Mouse (Mus musculus) R1 (cell line): ENCODE data around the gene Hlcs.

Experiments
- DNase-seq: peaks from one replicate; pipeline ENCODE4 v3.0.0-alpha.2; 2018; ENCODE audit warnings: low read depth, low spot score

Hlcs gene

GRCm38 (mm10) chr16:94248721-94249120 lies 64.7 kb downstream of the Hlcs start:
- DNase-seq: no peak

DNA sequence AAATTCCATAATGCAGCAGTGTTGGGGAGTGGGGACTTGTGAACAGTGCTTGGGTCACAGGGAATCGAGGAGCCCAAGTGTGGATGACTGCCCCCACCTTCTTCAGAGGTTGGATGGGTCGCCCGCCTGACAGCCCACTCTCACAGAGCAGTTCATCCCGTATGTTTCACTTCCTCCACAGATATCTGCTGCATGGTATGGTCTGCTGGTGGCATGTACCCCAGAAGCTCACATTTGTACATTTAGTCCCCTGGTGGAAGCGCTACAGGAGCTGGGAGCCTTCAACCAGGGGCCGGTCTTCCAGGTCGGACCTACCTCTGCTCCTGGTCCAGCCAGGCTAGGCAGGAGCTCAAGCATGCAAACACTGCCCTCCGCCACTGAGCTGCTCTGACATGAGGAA lies 66.4 kb downstream of the Hlcs start:
- no peak for DNase-seq

- DNase-seq: no peak
Measured at GRCm38 (mm10) chr16:94246058-94246784, 67.2 kb downstream of the Hlcs start.

DNA sequence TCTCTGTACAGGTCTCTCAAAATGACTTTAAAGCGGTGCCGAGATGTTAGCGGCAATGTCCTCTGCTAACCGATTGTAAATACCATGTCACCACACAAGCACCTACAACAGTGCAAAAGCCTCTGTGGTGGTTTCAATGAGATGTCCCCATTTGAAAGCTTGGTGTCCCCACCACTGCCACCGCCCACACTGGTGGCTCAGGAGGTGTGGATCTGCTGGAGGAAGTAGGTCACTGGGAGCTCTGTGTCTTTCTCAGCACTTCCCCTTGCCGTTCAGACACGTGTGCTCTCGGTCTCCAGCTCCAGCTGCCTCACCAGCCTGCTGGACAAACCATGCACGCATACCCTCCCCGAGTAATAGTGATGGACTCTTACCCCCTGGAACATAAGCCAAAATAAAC lies 72.2 kb downstream of the Hlcs start:
- DNase-seq: no peak

DNA sequence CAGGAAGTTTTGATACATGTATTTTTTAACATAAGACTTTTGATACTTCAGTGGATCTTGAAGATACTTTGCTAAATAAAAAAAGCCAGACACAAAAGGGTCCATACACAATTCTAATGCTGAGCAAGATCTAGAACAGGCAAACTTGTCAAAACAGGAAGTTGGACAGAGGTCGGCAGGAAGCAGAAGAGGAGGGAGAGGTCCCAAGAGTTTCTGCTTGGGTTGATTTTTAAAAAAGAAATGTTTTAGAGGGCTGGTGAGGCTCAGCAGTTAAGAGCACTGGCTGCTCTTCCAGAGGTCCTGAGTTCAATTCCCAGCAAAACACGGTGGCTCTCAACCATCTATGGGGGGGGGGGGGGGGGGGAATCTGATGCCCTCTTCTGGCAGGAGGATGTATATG lies 73.2 kb downstream of the Hlcs start:
- no peak for DNase-seq

DNA sequence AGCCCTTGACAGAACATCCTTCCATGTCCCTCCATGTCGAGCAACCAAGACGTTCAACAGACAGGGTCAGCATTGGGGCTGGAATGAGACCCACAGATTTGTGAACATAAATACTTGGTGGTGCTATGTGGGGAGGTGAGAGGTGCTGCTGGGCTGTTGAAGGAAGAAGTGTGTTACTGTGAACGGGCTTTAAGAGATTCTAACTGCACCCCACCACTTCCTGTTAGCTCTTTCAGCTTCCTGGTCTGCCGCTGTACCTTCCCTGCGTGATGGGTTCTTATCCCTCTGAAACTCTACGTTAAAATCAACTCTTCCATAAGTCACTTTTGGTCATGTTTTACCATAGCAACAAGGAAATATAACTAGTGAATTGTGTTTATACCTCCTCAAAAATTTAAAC lies 73.8 kb downstream of the Hlcs start:
- no peak for DNase-seq

GRCm38 (mm10) chr16:94239146-94239545 lies 74.2 kb downstream of the Hlcs start:
- DNase-seq: no peak

- no peak for DNase-seq
Measured at GRCm38 (mm10) chr16:94237130-94237484, 76.3 kb downstream of the Hlcs start.

- peak; percentile 74 for DNase-seq
Measured at GRCm38 (mm10) chr16:94236226-94237129, 76.9 kb downstream of the Hlcs start.

GRCm38 (mm10) chr16:94235718-94236117 lies 77.7 kb downstream of the Hlcs start:
- DNase-seq: no peak

- DNase-seq: no peak
Measured at GRCm38 (mm10) chr16:94234202-94234601, 79.2 kb downstream of the Hlcs start.

DNA sequence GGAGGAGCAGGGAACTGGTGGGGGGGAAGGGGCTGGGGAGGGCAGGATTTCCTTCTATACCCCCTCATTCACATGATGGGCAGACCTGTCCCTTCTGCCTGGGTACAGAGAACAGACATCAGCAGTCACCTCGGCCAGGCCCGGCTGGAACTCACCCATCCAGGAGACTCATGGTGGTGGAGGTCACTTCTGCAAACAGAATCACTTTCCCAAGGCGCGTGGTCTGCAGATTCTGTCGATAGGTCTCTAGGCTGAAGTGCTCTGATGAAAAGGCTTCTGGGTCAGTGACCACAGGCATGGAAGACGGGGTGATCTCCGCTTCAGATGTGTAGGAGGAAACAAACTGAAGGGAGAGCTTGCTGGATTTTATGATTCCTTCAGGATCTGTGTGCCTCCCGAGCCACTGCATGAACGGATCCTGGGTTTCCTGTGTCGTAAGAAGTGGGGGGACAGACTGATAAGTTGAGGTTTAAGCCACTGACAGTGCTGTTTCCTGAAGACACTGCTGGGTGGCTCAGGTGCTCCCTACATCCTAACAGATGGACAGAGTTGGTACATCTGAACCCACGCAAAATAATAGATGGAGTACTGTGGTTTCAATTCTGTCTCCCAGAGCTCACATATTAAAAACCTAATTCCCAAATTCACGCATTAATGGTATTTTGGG lies 82.3 kb downstream of the Hlcs start:
- no peak for DNase-seq

GRCm38 (mm10) chr16:94230499-94230898 lies 82.9 kb downstream of the Hlcs start:
- no peak for DNase-seq

DNA sequence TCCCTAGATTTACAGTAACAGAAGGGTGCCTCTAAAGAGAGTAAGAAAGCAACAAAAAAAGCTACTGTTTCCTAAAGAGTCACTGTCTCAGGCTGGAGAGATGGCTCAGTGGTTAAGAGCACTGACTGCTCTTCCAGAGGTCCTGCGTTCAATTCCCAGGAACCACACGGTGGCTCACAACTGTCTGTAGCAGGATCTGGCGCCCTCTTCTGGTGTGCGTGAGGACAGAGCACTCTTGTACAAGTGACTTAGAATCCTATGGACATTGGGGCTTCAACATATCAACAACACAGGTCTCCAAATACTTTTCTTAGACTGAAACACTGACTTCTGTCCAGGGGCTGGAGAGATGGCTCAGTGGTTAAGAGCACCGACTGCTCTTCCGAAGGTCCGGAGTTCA lies 83.5 kb downstream of the Hlcs start:
- DNase-seq: peak; percentile 54

DNA sequence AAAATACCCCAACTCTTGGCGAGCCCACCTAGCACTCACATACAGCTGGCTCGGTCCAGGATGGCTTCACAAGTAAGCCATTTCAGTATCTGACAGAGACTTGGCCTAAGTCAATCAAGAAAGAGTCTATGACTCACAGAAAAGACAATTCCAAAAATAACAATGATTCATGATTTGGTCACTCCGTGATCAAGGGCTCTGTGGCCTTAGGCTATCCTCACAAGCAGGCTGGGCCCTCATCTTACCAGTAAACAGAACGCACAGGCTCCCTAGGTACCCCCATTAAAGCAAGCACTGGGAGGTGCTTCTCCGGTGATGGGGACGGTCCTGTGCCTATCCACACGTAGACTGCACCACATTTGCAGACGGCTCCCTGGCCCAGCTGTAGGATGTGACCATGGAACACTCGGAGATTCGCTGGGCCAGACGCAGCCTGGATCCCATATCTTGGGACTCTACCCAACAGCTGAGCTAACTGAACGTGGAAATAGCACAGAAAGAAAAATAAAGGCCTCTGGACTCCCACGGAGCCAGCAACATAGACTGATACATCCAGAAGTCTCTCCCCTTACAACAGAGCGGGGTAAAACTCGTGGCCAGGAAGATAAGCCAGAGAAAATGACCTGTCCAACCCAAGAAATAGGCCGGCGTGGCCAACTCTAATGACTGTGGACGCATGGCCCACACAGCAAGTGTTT lies 84.4 kb downstream of the Hlcs start:
- no peak for DNase-seq

GRCm38 (mm10) chr16:94227328-94228018 lies 85.9 kb downstream of the Hlcs start:
- peak; percentile 47 for DNase-seq

GRCm38 (mm10) chr16:94223363-94223720 lies 90.0 kb downstream of the Hlcs start:
- DNase-seq: no peak

DNA sequence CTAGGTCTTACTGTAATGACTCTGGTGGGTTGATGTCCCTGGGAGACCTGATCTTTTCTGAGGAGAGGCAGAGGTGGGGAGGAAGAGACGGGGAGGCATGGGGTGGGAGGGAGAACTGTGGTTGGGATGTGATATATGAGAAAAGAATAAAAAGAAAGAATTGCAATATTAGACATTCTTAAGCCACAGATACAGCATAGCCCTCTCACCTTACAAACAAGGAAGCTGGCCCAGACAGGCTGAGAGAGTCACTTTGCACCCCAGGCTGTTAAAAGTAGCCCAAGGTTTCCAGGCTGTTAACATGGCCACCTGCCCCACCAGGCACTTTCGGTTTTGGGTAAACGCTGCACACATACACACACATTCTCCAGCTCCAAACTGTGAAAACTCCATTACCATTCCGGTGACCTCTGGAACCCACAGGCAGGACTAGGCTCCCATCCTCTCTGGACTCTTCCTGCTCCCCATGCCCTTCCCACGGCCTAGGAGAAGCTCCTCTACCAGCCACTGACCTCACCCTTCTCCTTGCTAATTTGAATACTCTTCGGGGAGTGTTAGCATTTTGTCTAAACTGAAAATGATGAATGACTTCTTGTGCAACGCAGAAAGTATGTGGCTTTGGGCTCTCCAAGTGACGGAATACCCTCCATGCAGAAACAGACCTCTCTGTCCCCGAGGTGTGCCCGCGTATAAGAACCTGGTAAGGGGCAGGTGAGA lies 90.6 kb downstream of the Hlcs start:
- no peak for DNase-seq

GRCm38 (mm10) chr16:94210689-94211357 lies 102.5 kb downstream of the Hlcs start:
- DNase-seq: no peak

- DNase-seq: no peak
Measured at GRCm38 (mm10) chr16:94209626-94210025, 103.7 kb downstream of the Hlcs start.
